In the genomic region with DNA sequence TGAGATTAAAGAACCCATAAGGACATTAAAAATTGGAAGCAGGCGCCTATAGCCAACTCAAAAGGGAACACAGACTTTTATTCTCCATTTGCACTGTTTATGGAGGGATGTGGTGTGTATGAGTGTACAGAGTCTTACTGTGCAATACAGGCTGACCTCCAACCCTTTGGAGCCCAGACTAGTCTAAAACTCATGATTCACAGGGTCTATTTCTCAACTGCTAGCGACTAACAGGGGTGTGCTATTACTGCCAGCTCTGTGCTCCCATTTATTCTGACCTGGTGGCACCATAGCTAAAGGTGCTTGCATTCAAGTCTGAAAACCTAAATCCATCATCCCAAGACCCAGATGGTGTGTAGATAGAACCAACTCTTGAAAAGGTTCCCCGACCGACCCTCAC, we compare ENCODE assay signal across 8 mouse cellular contexts. TPM values are rescaled to one million over a fixed set of nuclear protein-coding genes. Genes with fewer than 3 reads are reported as not detected.
DNase-seq lines count a peak whose midpoint lies in the region; ATAC-seq and TF ChIP-seq lines count a peak whose summit lies in the region.

No protein-coding gene starts in this region.

- no peaks in the 10 kb centered on the region for H3K36me3 ChIP-seq in heart, postnatal 0 days (replicated peaks; ENCODE audit: control insufficient read depth, insufficient read depth, low read length)
- peaks cover 1% of the 10 kb centered on the region for H3K36me3 ChIP-seq in midbrain, embryonic 12.5 days

- WGBS in heart, postnatal 0 days, result 66% methylated on average over 4 of the region's 4 CpGs
- whole genome bisulfite sequencing in midbrain, embryonic 12.5 days, result 70% methylated on average over 4 of the region's 4 CpGs

- no peaks in the 10 kb centered on the region for H3K4me1 ChIP-seq in heart, postnatal 0 days (ENCODE audit: control insufficient read depth, insufficient read depth)
- peaks cover 10% of the 10 kb centered on the region; the same call in 1 of the 2 replicates for H3K4me1 ChIP-seq in midbrain, embryonic 12.5 days

- peak overlapping the region; percentile 98 for H3K27ac ChIP-seq in heart, postnatal 0 days (ENCODE audit: low read depth)
- H3K27ac ChIP-seq in midbrain, embryonic 12.5 days (replicated peaks), result peak overlapping the region; percentile 100

- H3K27me3 ChIP-seq in heart, postnatal 0 days (ENCODE audit: control insufficient read depth, insufficient read depth, low read length), result no peaks in the 10 kb centered on the region
- H3K27me3 ChIP-seq in midbrain, embryonic 12.5 days, result no peaks in the 10 kb centered on the region

- H3K9ac ChIP-seq in heart, postnatal 0 days (replicated peaks; ENCODE audit: low read depth, low read length), result 0 out of 2 replicates have a peak overlapping the region, but pooled peaks have one; percentile 98
- H3K9ac ChIP-seq in midbrain, embryonic 12.5 days (replicated peaks), result no peak overlapping the region; the same call in 1 of the 2 replicates

- DNase-seq in kidney, postnatal 10 days, result peak; percentile 9
- DNase-seq in kidney, postnatal 14 days, result no peak
- peak; percentile 14 to 37 for DNase-seq in cerebellum, postnatal 14 days
- no peak for DNase-seq in heart, postnatal 0 days (ENCODE audit: low spot score)
- no peak for DNase-seq in gastrocnemius, adult 8-10 months (ENCODE audit: low spot score in 2 of 2)
- no peak for DNase-seq in gastrocnemius, postnatal 14 days
- no peak for DNase-seq in yolk sac, embryonic 10.5 days (ENCODE audit: low spot score)

- intact Hi-C loops in gastrocnemius, postnatal 14 days (cut with DNase I; ENCODE audit: low total_unique reads), result no loop called here

- ATAC-seq in heart, postnatal 0 days (ENCODE audit: insufficient read depth, low read depth), result no peak
- ATAC-seq in midbrain, embryonic 12.5 days (ENCODE audit: low FRiP score, low read depth), result no peak

- H3K4me2 ChIP-seq in heart, postnatal 0 days (ENCODE audit: low read depth, low read length), result peak overlapping the region; percentile 63
- peak overlapping the region; percentile 58 for H3K4me2 ChIP-seq in midbrain, embryonic 12.5 days (replicated peaks)

- TF ChIP-seq CTCF in heart, postnatal 0 days (IDR thresholded peaks at IDR 0.05; ENCODE audit: low read depth), result no peak

- no peak for TF ChIP-seq EP300 in heart, postnatal 0 days (IDR thresholded peaks at IDR 0.05; ENCODE audit: low read depth)

- no peaks in the 10 kb centered on the region for H3K9me3 ChIP-seq in heart, postnatal 0 days (replicated peaks; ENCODE audit: control insufficient read depth, low read length)
- H3K9me3 ChIP-seq in midbrain, embryonic 12.5 days, result no peaks in the 10 kb centered on the region

- peak overlapping the region; percentile 95 for H3K4me3 ChIP-seq in heart, postnatal 0 days (ENCODE audit: low read depth, low read length)
- peak overlapping the region; percentile 100 for H3K4me3 ChIP-seq in midbrain, embryonic 12.5 days

RNA-seq across cellular contexts. Expression of a gene that starts 2.9 kb away (rescaled TPM):
- 56.9 and 83.6 TPM in 2 replicates for total RNA-seq in heart, postnatal 0 days (2014; rRNA removed; ENCODE audit: low replicate concordance)
- 38.3 TPM in 2 replicates for polyA plus RNA-seq in heart, postnatal 0 days (2015; fragmentation: Nextera tagmentation; extraction: Ambion mirVana)
- 321 and 361 TPM in 2 replicates for polyA plus RNA-seq in midbrain, embryonic 12.5 days (2016; fragmentation: Nextera tagmentation; extraction: Ambion mirVana)
- total RNA-seq in gastrocnemius, adult 8-10 months (2022), result 10 to 100 TPM; 10.4 to 17.4 (median 11.5) TPM
- total RNA-seq in gastrocnemius, postnatal 14 days (2021), result 100 to 1,000 TPM in 1 of 2 experiments, 10 to 100 TPM in 1; 70.3 to 104 TPM

Comparison
In these comparisons a context has a peak if more than half of its experiments do, and no peak if none do; other contexts are left out.
1. DNase-seq: peak in kidney, postnatal 10 days (single experiment) and cerebellum, postnatal 14 days (2 of 2); none in kidney, postnatal 14 days (single experiment), heart, postnatal 0 days (single experiment), gastrocnemius, adult 8-10 months (0 of 2), gastrocnemius, postnatal 14 days (single experiment) and yolk sac, embryonic 10.5 days (single experiment).